Mouse (Mus musculus) lung, embryonic 14.5 days (tissue): ENCODE measurements around the gene Msi1. TPM values are rescaled to one million over a fixed set of nuclear protein-coding genes. Genes with fewer than 3 reads are reported as not detected.

Experiments used
- ATAC-seq: fragments of 200-750 bp; cut with Nextera tagmentation; 2 replicates; pipeline ENCODE4 v1.8.0; 2017; ENCODE audit warnings: mild to moderate bottlenecking, moderate TSS enrichment, moderate library complexity; ENCODE audit not compliant: insufficient read depth
- DNase-seq: peaks from one replicate; pipeline ENCODE4 v3.0.0-alpha.2; 2015
- H3K27ac ChIP-seq: fragments of 300-500 bp; sonication (generic); 2 replicates; pipeline ENCODE4 v1.5.1; 2014; ENCODE audit warnings: low read depth, mild to moderate bottlenecking, moderate library complexity
- H3K27me3 ChIP-seq: fragments of 300-500 bp; sonication (generic); 2 replicates; pipeline ENCODE4 v1.6.1; 2014; ENCODE audit warnings: low read length, control low read depth; ENCODE audit not compliant: insufficient read depth
- H3K36me3 ChIP-seq: fragments of 300-500 bp; sonication (generic); 2 replicates; pipeline ENCODE4 v1.6.1; 2014; ENCODE audit warnings: control low read depth; ENCODE audit not compliant: insufficient read depth
- H3K4me1 ChIP-seq: fragments of 300-500 bp; sonication (generic); 2 replicates; pipeline ENCODE4 v1.6.1; 2014; ENCODE audit warnings: antibody characterized with exemption, control low read depth; ENCODE audit not compliant: insufficient read depth
- H3K4me2 ChIP-seq: fragments of 300-500 bp; sonication (generic); 2 replicates; pipeline ENCODE4 v1.6.1; 2014; ENCODE audit warnings: mild to moderate bottlenecking
- H3K4me3 ChIP-seq: fragments of 300-500 bp; sonication (generic); 2 replicates; pipeline ENCODE4 v1.5.1; 2014; ENCODE audit warnings: low read depth, low read length
- H3K9ac ChIP-seq: fragments of 300-500 bp; sonication (generic); 2 replicates; pipeline ENCODE4 v1.6.1; 2014
- H3K9me3 ChIP-seq: fragments of 300-500 bp; sonication (generic); 2 replicates; pipeline ENCODE4 v1.6.1; 2016; ENCODE audit warnings: low read depth, low read length, control low read depth
- CTCF ChIP-seq: IDR thresholded peaks from 2 replicates; pipeline ENCODE4 v1.5.1; 2016; ENCODE audit warnings: antibody characterized with exemption, low read depth
- WGBS: fragments of 180-500 bp; shearing (Covaris S2); extraction: QIAGEN DNeasy Blood & Tissue Kit; methylation state at CpG from one replicate; pipeline ENCODE4 v1.1.7; 2014; 5-methylcytosine and 5-hydroxymethylcytosine counted together
- polyA plus RNA-seq: library from polyadenylated mRNA; unstranded; fragments of >200 nt; fragmentation: Nextera tagmentation; extraction: Ambion mirVana; gene quantifications from 2 replicates; pipeline ENCODE4 v1.2.1, GENCODE M21; 2014

Gene Msi1
- polyA plus RNA-seq, 1 experiment from 2014 or later: 21.2 TPM

GRCm38 (mm10) chr5:115469791-115470190 is 40.4 kb downstream of the Msi1 start:
- no peak for TF ChIP-seq CTCF
- H3K9ac ChIP-seq: no peak overlapping the region
- no peak overlapping the region for H3K4me2 ChIP-seq

GRCm38 (mm10) chr5:115470766-115471531 is 41.5 kb downstream of the Msi1 start:
- H3K4me2 ChIP-seq: 0 out of 2 replicates have a peak overlapping the region, but pooled peaks have one; percentile 23
- peak; percentile 89 for TF ChIP-seq CTCF

More at GRCm38 (mm10) chr5:115469791-115470190, 40.4 kb downstream of the Msi1 start:
- H3K4me3 ChIP-seq: no peak overlapping the region
- no peak for DNase-seq
- H3K27ac ChIP-seq: no peak overlapping the region
- no peaks in the 10 kb centered on the region for H3K36me3 ChIP-seq
- no peaks in the 10 kb centered on the region for H3K9me3 ChIP-seq
- 50% methylated on average over 6 of the region's 6 CpGs for WGBS
- no peaks in the 10 kb centered on the region for H3K4me1 ChIP-seq
- H3K27me3 ChIP-seq: no peaks in the 10 kb centered on the region
- ATAC-seq: no peak

GRCm38 (mm10) chr5:115473191-115473590 is 43.8 kb downstream of the Msi1 start:
- no peaks in the 10 kb centered on the region for H3K27me3 ChIP-seq
- no peak overlapping the region for H3K9ac ChIP-seq
- H3K36me3 ChIP-seq: peaks cover 9% of the 10 kb centered on the region; the same call in 1 of the 2 replicates
- H3K27ac ChIP-seq: no peak overlapping the region
- H3K4me2 ChIP-seq: no peak overlapping the region
- 64% methylated on average over 10 of the region's 10 CpGs for WGBS
- H3K9me3 ChIP-seq: no peaks in the 10 kb centered on the region
- ATAC-seq (no peak), DNase-seq (no peak)
- TF ChIP-seq CTCF: peak; percentile 36; the same call in 1 of the 2 replicates
- H3K4me1 ChIP-seq: no peaks in the 10 kb centered on the region
- H3K4me3 ChIP-seq: no peak overlapping the region

More at GRCm38 (mm10) chr5:115470766-115471531, 41.5 kb downstream of the Msi1 start:
- Histone ChIP-seq H3K36me3 (no peaks in the 10 kb centered on the region), H3K9me3 (no peaks in the 10 kb centered on the region), H3K27me3 (no peaks in the 10 kb centered on the region), H3K9ac (no peak overlapping the region), H3K4me3 (no peak overlapping the region), H3K4me1 (no peaks in the 10 kb centered on the region), H3K27ac (no peak overlapping the region)
- ATAC-seq (no peak), DNase-seq (peak; percentile 82)
- WGBS: 35% methylated on average over 20 of the region's 20 CpGs

- H3K27ac ChIP-seq: no peak overlapping the region
- H3K4me1 ChIP-seq: no peaks in the 10 kb centered on the region
- WGBS: 62% methylated on average over 22 of the region's 22 CpGs
- no peak overlapping the region for H3K4me2 ChIP-seq
- no peaks in the 10 kb centered on the region for H3K9me3 ChIP-seq
- no peak overlapping the region for H3K9ac ChIP-seq
- H3K27me3 ChIP-seq: no peaks in the 10 kb centered on the region
- TF ChIP-seq CTCF: no peak
- H3K36me3 ChIP-seq: peaks cover 11% of the 10 kb centered on the region
- no peak for ATAC-seq
- DNase-seq: no peak
- H3K4me3 ChIP-seq: no peak overlapping the region
Observed at GRCm38 (mm10) chr5:115474174-115474828, 44.9 kb downstream of the Msi1 start.

- H3K9ac ChIP-seq: peak overlapping the region; percentile 29
- peaks cover 16% of the 10 kb centered on the region for H3K36me3 ChIP-seq
- ATAC-seq: peak; percentile 77
- WGBS: 11% methylated on average over 22 of the region's 22 CpGs
- DNase-seq: peak; percentile 66
- H3K4me1 ChIP-seq: no peaks in the 10 kb centered on the region
- no peaks in the 10 kb centered on the region for H3K27me3 ChIP-seq
- H3K4me3 ChIP-seq: peak overlapping the region; percentile 31
- H3K9me3 ChIP-seq: no peaks in the 10 kb centered on the region
- H3K27ac ChIP-seq: no peak overlapping the region
- no peak; the same call in 1 of the 2 replicates for TF ChIP-seq CTCF
- H3K4me2 ChIP-seq: peak overlapping the region; percentile 65
Observed at GRCm38 (mm10) chr5:115475337-115476106, 46.1 kb downstream of the Msi1 start.

GRCm38 (mm10) chr5:115476107-115476727 is 46.8 kb downstream of the Msi1 start:
- no peak for DNase-seq
- Histone ChIP-seq H3K4me2 (peak overlapping the region; percentile 65), H3K9me3 (no peaks in the 10 kb centered on the region), H3K36me3 (peaks cover 16% of the 10 kb centered on the region), H3K4me3 (peak overlapping the region; percentile 31), H3K27me3 (no peaks in the 10 kb centered on the region), H3K27ac (no peak overlapping the region), H3K9ac (peak overlapping the region; percentile 29; the same call in 1 of the 2 replicates), H3K4me1 (no peaks in the 10 kb centered on the region)
- ATAC-seq: peak; percentile 39; the same call in 1 of the 2 replicates
- TF ChIP-seq CTCF: no peak
- 35% methylated on average over 12 of the region's 12 CpGs for WGBS
